Mouse (Mus musculus): ENCODE data around the gene Prkce. TPM values are rescaled to one million over a fixed set of nuclear protein-coding genes. Genes with fewer than 3 reads are reported as not detected.

Gene Prkce
- total RNA-seq, 2 experiments from 2014 or later: 1.7 to 3.8 TPM

DNA sequence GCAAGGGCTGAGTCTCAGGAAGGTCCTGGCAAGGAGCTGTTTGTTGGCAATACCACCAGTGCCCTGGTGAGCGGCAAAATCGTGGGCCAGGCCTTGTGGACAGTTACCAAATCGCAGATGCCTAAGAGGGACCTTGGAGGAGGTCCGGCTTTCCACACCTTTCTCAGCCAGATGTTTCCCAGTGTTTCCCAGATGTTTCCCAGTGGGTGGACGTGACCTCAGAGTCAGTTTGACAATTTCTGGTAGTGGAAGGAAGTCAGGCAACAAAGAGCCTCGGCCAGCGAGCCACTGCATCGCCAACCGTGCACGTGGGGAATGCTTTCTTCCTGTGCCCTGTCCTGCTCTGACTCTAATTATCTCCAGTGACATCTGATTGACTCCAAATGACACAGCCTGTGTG is 112.2 kb downstream of the Prkce start:
- no peak for ATAC-seq (replicated peaks; ENCODE audit: low FRiP score, low TSS enrichment, poor library complexity, severe bottlenecking)

DNA sequence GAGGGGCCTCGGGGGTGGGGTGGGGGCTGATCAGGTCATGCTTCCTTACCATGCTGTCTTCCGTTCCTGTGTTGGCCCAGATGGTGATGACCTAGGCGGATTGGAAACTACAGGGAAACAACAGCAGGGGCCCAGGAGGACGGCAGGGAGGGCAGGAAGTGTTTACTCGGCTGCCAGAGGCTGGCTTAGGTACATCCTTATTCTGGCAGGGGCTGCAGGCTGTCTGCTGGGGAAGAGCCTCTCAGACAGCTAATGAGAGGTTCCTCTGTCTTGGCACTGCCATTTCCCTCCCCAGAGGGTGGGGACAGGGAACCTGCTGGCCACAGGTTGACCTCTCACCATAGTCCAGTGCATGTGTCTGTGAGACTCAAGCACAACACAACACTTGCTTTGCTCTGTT is 116.2 kb downstream of the Prkce start:
- ATAC-seq (replicated peaks; ENCODE audit: low FRiP score, low TSS enrichment, poor library complexity, severe bottlenecking): no peak

DNA sequence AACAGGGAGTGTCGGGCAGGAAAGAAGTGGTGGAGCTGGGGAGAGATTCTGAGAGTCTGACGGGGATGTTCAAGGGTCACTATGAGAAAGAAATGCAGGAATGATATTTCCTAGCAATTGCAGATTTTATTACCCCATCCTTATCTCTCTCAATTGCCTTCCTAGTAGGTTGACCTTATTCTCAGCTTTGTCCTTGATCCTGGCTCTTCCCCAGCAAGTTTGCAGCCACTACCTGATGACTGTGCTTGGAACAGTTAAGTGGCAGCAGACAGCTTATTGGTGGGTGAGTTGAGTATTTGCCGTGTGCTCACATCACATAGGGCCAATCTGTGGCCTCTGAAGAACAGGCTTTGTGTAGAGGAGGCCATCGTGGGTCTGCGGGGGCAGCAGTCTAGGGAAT is 117.5 kb downstream of the Prkce start:
- no peak for ATAC-seq (replicated peaks; ENCODE audit: low FRiP score, low TSS enrichment, poor library complexity, severe bottlenecking)

GRCm38 (mm10) chr17:86286747-86287271 is 119.2 kb downstream of the Prkce start:
- no peak for ATAC-seq (replicated peaks; ENCODE audit: low FRiP score, low TSS enrichment, poor library complexity, severe bottlenecking)

DNA sequence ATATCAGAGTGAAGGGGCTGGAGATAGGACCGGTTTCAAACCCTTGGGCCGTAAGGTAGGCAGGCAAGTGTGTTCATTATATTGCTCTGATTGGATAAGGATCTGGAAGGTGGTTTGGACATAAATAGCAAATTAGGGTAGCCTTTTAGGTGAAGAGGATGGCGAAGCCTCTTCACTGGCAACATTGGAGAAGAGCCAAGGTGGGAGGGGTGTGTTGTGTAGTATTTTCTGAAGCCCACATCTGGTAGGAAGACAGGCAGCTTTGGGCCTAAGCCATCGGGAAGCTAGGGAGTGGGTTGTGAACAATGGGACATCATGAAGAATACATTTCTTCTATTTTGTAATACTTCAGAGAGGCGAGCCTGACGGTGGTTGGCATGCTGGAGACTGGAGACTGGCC is 125.1 kb downstream of the Prkce start:
- no peak for ATAC-seq (replicated peaks; ENCODE audit: low FRiP score, low TSS enrichment, poor library complexity, severe bottlenecking)

GRCm38 (mm10) chr17:86293247-86293744 is 125.7 kb downstream of the Prkce start:
- ATAC-seq (replicated peaks; ENCODE audit: low FRiP score, low TSS enrichment, poor library complexity, severe bottlenecking): peak; percentile 69

- ATAC-seq (replicated peaks; ENCODE audit: low FRiP score, low TSS enrichment, poor library complexity, severe bottlenecking): no peak
Measured at GRCm38 (mm10) chr17:86299576-86299975, 132.0 kb downstream of the Prkce start.

GRCm38 (mm10) chr17:86300774-86301595 is 133.4 kb downstream of the Prkce start:
- ATAC-seq (replicated peaks; ENCODE audit: low FRiP score, low TSS enrichment, poor library complexity, severe bottlenecking): peak; percentile 82

DNA sequence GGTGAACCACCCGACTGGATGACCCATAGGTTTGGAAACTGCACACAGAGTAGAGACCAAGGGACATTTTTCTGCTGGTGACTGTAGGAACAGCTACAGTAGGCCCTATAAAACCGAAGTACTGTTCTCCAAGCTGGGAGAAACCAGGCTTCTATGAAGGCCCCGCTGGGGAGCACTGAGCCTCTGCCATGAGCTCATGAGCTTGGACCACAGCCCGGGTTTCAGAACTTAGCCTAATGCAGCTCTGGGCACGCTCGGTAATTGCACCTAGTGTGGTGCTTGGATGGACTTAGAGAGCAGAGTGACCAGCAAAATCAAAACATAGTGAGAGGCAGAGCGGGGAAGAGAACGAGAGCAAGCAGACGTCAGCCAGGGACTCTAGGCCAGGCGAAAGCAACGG is 134.7 kb downstream of the Prkce start:
- ATAC-seq (replicated peaks; ENCODE audit: low FRiP score, low TSS enrichment, poor library complexity, severe bottlenecking): no peak

DNA sequence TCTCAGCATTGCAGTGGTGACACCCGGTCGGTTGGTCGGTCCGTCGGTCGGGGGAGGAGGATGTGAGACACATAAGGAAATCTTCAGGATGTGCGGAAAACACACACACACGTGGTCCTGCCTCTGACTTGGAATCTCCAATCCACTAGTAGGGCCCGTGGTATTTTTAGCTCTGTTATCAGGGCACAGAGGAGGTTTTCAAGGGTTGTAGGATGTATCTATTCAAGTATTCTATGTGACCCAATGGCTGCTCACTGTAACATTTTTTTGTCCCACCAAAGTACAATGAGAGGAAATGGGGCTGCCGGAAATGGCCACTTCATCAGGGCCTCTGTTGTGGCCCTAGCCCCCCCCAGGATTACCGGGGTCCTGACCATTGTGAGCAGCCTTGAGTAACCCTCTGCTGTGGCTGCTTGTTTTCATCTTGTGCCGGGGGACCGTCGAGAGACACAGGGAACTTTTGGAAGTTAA is 135.3 kb downstream of the Prkce start:
- ATAC-seq (replicated peaks; ENCODE audit: low FRiP score, low TSS enrichment, poor library complexity, severe bottlenecking): no peak

- ATAC-seq (replicated peaks; ENCODE audit: low FRiP score, low TSS enrichment, poor library complexity, severe bottlenecking): peak; percentile 71
Measured at GRCm38 (mm10) chr17:86303401-86304243, 136.0 kb downstream of the Prkce start.

GRCm38 (mm10) chr17:86304923-86305630 is 137.5 kb downstream of the Prkce start:
- ATAC-seq (replicated peaks; ENCODE audit: low FRiP score, low TSS enrichment, poor library complexity, severe bottlenecking): no peak

DNA sequence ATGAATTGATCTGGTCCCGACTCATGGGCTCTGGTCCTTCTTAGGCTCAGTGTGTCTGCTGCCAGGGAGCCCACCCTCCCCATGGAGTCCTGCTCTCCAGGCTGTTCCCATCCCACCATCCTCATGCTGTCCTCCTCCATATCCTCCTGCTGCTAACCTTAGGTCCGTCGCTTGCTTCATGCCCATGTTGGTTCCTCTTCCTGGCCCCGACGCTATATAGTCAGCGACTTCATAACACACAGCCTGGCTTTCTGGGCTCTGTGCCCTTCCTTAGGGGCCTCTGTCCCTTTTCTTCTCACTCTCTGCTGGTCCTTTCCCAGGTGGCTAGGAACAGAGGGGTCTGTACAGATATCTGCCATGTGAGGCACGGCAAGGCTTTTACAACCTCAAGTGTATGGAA is 138.6 kb downstream of the Prkce start:
- ATAC-seq (replicated peaks; ENCODE audit: low FRiP score, low TSS enrichment, poor library complexity, severe bottlenecking): no peak

DNA sequence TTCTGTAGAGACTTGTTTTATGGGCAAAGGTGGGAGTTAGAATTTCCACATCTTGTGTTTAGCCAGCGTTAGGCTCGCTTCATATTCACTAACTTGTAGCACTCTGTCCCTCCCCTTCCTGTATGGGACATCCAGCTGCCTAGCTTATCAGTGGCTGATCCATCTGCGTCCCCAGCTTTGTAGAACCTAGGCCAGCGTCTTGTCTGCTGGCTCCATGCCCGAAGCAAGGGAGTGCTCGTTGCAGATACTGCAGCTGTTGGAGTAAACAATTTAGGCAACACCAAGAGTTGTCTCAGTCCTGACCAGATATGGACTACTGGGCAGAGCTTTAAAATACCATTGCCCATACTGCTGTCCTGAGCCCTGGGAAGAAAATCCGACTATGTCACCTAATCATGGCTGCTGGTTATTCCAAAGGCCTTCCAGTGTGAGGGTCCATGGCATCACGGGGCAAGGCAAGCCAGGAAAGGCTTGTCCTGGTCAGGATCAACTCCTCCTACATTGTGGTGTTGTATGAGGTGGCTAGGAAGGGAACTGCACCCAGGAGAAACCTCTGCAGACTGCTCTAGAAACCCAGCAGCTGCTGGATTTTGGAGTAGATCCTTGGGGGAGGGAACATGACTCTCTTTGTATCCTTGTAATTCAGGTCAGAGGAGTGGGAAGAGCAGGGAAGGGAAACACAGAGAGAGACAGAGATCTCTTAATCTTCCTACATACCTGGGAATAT is 146.0 kb downstream of the Prkce start:
- ATAC-seq (replicated peaks; ENCODE audit: low FRiP score, low TSS enrichment, poor library complexity, severe bottlenecking): peak; percentile 97

DNA sequence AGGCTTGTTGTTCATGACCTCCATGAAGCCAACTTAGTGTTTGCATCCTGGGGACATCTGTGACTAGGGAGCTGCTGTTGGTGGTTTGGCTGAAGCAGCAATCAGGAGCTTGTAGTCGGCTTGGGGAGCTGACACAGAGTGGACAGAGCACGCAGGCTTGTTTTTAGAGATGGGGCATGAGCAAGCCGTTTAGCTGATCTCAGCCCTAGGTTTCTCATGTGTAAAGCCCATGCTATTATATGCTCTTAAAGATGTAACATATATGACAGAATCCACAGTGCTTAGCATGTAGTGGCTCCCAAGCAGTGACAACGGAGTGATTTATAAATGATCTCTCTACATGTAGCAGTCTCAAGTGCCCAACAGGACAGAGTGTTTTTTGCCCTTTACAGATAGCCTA is 148.3 kb downstream of the Prkce start:
- no peak for ATAC-seq (replicated peaks; ENCODE audit: low FRiP score, low TSS enrichment, poor library complexity, severe bottlenecking)

DNA sequence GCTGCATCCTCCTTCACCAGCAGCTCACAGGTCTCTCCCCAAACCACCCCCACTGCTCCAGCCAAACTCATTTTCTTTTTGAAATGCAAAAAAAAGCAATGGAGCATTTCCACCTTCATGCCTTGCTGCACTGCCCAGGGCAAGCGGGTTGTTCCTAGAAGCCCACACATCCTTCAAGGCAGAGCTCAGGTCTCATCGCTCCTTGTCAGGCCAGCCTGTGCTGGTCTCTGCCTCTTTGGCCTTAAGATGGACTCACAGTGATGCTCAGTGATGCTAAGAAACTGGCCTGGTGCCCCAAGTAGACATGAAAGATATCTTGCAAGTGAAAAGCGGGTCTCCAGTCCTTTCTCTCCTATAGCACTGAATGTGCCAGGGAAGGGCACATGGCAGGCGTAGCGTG is 149.2 kb downstream of the Prkce start:
- no peak for ATAC-seq (replicated peaks; ENCODE audit: low FRiP score, low TSS enrichment, poor library complexity, severe bottlenecking)

- no peak for ATAC-seq (replicated peaks; ENCODE audit: low FRiP score, low TSS enrichment, poor library complexity, severe bottlenecking)
Measured at GRCm38 (mm10) chr17:86317197-86317596, 149.6 kb downstream of the Prkce start.

DNA sequence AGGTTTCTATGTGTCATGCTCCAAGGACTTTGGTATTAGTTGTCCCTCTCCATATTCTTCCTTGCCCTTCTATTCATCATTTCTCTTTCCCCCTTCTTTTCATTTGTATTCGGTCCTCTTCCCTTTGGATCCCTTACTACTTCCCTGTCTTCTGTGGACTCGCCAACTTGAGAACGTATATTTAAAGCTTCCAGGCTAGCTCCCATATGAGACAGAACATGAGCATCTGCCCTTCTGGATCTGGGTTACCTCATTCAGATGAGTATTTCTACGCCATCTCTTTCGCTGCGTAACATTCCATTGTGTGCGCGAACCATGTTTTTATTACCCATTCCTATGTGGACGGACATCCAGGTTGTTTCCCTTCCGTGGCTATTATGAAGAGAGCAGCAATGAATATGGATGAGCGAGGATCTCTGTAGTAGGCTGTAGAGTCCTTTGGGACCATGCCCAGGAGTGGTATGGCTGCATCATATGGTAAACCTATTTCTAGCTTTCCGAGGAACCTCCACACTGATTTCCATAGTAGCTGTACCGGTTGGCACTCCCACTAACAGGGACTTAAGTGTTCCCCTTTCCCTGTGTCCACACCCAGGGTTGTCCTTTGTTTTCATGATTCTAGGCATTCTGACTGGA is 152.5 kb downstream of the Prkce start:
- no peak for ATAC-seq (replicated peaks; ENCODE audit: low FRiP score, low TSS enrichment, poor library complexity, severe bottlenecking)
